ENCODE assay signal across 14 mouse cellular contexts in genomic region chr8:61569211-61569610, GRCm38 (mm10).
"Had no signal": no experiment of that assay in that cellular context is flagged by ENCODE, and none has a peak within 500 bp of the region (broad histone marks: within the 10 kb centered on the region; RNA-seq: fewer than 3 reads in every experiment).

No protein-coding gene starts in this region.

- H3K9me3 ChIP-seq: midbrain, embryonic 12.5 days; neural tube, embryonic 13.5 days had no signal

- H3K27ac ChIP-seq: midbrain, embryonic 12.5 days; neural tube, embryonic 13.5 days had no signal

- H3K36me3 ChIP-seq: midbrain, embryonic 12.5 days; neural tube, embryonic 13.5 days had no signal

- H3K4me2 ChIP-seq: midbrain, embryonic 12.5 days; neural tube, embryonic 13.5 days had no signal

- H3K4me1 ChIP-seq: midbrain, embryonic 12.5 days had no signal

- H3K9ac ChIP-seq: midbrain, embryonic 12.5 days; neural tube, embryonic 13.5 days had no signal

- ATAC-seq: intestine, postnatal 0 days; midbrain, embryonic 16.5 days had no signal

- DNase-seq: kidney, adult 9 months; kidney, postnatal 10 days; kidney, postnatal 4 days; left cerebral cortex, postnatal 4 days; lung, adult 18-20 months; retina, postnatal 1 day; right cerebral cortex, postnatal 4 days; spleen, adult 18-20 months; thymus, adult 2 months; thymus, postnatal 25 days had no signal

- H3K27me3 ChIP-seq: midbrain, embryonic 12.5 days; neural tube, embryonic 13.5 days had no signal

- H3K4me3 ChIP-seq: midbrain, embryonic 12.5 days; neural tube, embryonic 13.5 days had no signal
